8 mouse cellular contexts compared by ENCODE assay signal in genomic region chr8:105604804-105605381, GRCm38 (mm10). TPM values are rescaled to one million over a fixed set of nuclear protein-coding genes. Genes with fewer than 3 reads are reported as not detected.
DNase-seq lines count a peak whose midpoint lies in the region; ATAC-seq and TF ChIP-seq lines count a peak whose summit lies in the region.

Ripor1 (plus strand) TSS chr8:105605255.

- peak within 1 kb of the TSS; percentile 82 for H3K4me3 ChIP-seq in bone marrow macrophage, adult 2 months (ENCODE audit: insufficient read depth, low read length)
- peak within 1 kb of the TSS; percentile 67 for H3K4me3 ChIP-seq in heart, embryonic 11.5 days (ENCODE audit: low read depth, low read length)
- H3K4me3 ChIP-seq in kidney, embryonic 15.5 days (replicated peaks): peak within 1 kb of the TSS; percentile 81
- peak within 1 kb of the TSS; percentile 76 for H3K4me3 ChIP-seq in liver, embryonic 13.5 days (replicated peaks)
- peak within 1 kb of the TSS; percentile 77 for H3K4me3 ChIP-seq in stomach, postnatal 0 days (ENCODE audit: low read depth, low read length)

- peaks cover 29% of the 10 kb centered on the region for H3K4me1 ChIP-seq in bone marrow macrophage, adult 2 months (ENCODE audit: control insufficient read depth, insufficient read depth, low read length)
- peaks cover 22% of the 10 kb centered on the region for H3K4me1 ChIP-seq in heart, embryonic 11.5 days (ENCODE audit: control insufficient read depth, insufficient read depth, low read length)
- peaks cover 47% of the 10 kb centered on the region for H3K4me1 ChIP-seq in kidney, embryonic 15.5 days
- H3K4me1 ChIP-seq in liver, embryonic 13.5 days (replicated peaks): peaks cover 60% of the 10 kb centered on the region
- H3K4me1 ChIP-seq in stomach, postnatal 0 days (replicated peaks; ENCODE audit: control insufficient read depth, insufficient read depth): no peaks in the 10 kb centered on the region

- no peaks in the 10 kb centered on the region for H3K36me3 ChIP-seq in heart, embryonic 11.5 days (ENCODE audit: control insufficient read depth, insufficient read depth, low read length)
- no peaks in the 10 kb centered on the region for H3K36me3 ChIP-seq in kidney, embryonic 15.5 days
- H3K36me3 ChIP-seq in liver, embryonic 13.5 days: no peaks in the 10 kb centered on the region
- no peaks in the 10 kb centered on the region for H3K36me3 ChIP-seq in stomach, postnatal 0 days (ENCODE audit: control insufficient read depth, insufficient read depth, low read length)

- peak within 1 kb of the TSS; percentile 51 for H3K27ac ChIP-seq in bone marrow macrophage, adult 2 months (ENCODE audit: insufficient read depth, low read depth, low read length)
- peak within 1 kb of the TSS; percentile 94 for H3K27ac ChIP-seq in heart, embryonic 11.5 days (ENCODE audit: low read depth, low read length)
- peak within 1 kb of the TSS; percentile 95 for H3K27ac ChIP-seq in kidney, embryonic 15.5 days
- peak within 1 kb of the TSS; percentile 86 for H3K27ac ChIP-seq in liver, embryonic 13.5 days
- peak within 1 kb of the TSS; percentile 92 for H3K27ac ChIP-seq in stomach, postnatal 0 days (replicated peaks)

- no peak for TF ChIP-seq CTCF in bone marrow macrophage, adult 2 months (IDR thresholded peaks at IDR 0.05; ENCODE audit: low read depth, low read length)
- peak; percentile 69 for TF ChIP-seq CTCF in stomach, postnatal 0 days (IDR thresholded peaks at IDR 0.05; ENCODE audit: low read depth)

- TF ChIP-seq POLR2A in bone marrow macrophage, adult 2 months (IDR thresholded peaks at IDR 0.05; ENCODE audit: borderline replicate concordance, low read depth, low read length): no peak

- no peak for TF ChIP-seq EP300 in stomach, postnatal 0 days (optimal IDR thresholded peaks at IDR 0.05)

- H3K9me3 ChIP-seq in heart, embryonic 11.5 days (replicated peaks; ENCODE audit: control insufficient read depth, low read length): no peaks in the 10 kb centered on the region
- H3K9me3 ChIP-seq in kidney, embryonic 15.5 days (replicated peaks): no peaks in the 10 kb centered on the region
- H3K9me3 ChIP-seq in liver, embryonic 13.5 days (replicated peaks): no peaks in the 10 kb centered on the region
- no peaks in the 10 kb centered on the region for H3K9me3 ChIP-seq in stomach, postnatal 0 days (ENCODE audit: control insufficient read depth, low read length)

- peak within 1 kb of the TSS; percentile 81 for H3K4me2 ChIP-seq in heart, embryonic 11.5 days
- H3K4me2 ChIP-seq in kidney, embryonic 15.5 days: peak within 1 kb of the TSS; percentile 83
- H3K4me2 ChIP-seq in liver, embryonic 13.5 days: peak within 1 kb of the TSS; percentile 98
- H3K4me2 ChIP-seq in stomach, postnatal 0 days (replicated peaks; ENCODE audit: low read depth): peak within 1 kb of the TSS; percentile 86

- ATAC-seq in CD4-positive, CD25-positive, alpha-beta regulatory T cell, adult 4 months: peak; percentile 76
- ATAC-seq in erythroblast, adult 5-6 weeks (replicated peaks; ENCODE audit: low FRiP score, poor library complexity, severe bottlenecking): peak; percentile 67
- peak; percentile 75 for ATAC-seq in heart, embryonic 11.5 days (replicated peaks; ENCODE audit: insufficient number of reproducible peaks, low FRiP score, low TSS enrichment)
- ATAC-seq in kidney, embryonic 15.5 days (replicated peaks; ENCODE audit: low FRiP score): peak; percentile 76
- ATAC-seq in liver, embryonic 13.5 days (ENCODE audit: low read depth): peak; percentile 75
- ATAC-seq in stomach, postnatal 0 days (ENCODE audit: low FRiP score, low TSS enrichment): peak; percentile 83

- peak; percentile 66 for DNase-seq in liver, embryonic 13.5 days
- DNase-seq in natural killer cell, adult 2 months (ENCODE audit: low spot score in 2 of 2): peak; percentile 54 to 71
- DNase-seq in stomach, postnatal 0 days (ENCODE audit: low spot score): peak; percentile 89

- no peaks in the 10 kb centered on the region for H3K27me3 ChIP-seq in heart, embryonic 11.5 days (ENCODE audit: control insufficient read depth, insufficient read depth, low read length)
- H3K27me3 ChIP-seq in kidney, embryonic 15.5 days: no peaks in the 10 kb centered on the region
- 0 out of 2 replicates have a peak, but pooled peaks cover 5% of the 10 kb centered on the region for H3K27me3 ChIP-seq in liver, embryonic 13.5 days
- no peaks in the 10 kb centered on the region for H3K27me3 ChIP-seq in stomach, postnatal 0 days (ENCODE audit: control insufficient read depth, insufficient read depth, low read length)

- H3K9ac ChIP-seq in heart, embryonic 11.5 days (ENCODE audit: low read depth, low read length): peak within 1 kb of the TSS; percentile 84
- peak within 1 kb of the TSS; percentile 89 for H3K9ac ChIP-seq in kidney, embryonic 15.5 days
- H3K9ac ChIP-seq in liver, embryonic 13.5 days: peak within 1 kb of the TSS; percentile 86
- peak within 1 kb of the TSS; percentile 87 for H3K9ac ChIP-seq in stomach, postnatal 0 days (ENCODE audit: low read length)

- under 1% methylated on average over 32 of the region's 42 CpGs for WGBS in heart, embryonic 11.5 days (ENCODE audit: insufficient replicate concordance)
- 0% methylated on average over 41 of the region's 42 CpGs for WGBS in kidney, embryonic 15.5 days
- under 1% methylated on average over 36 of the region's 42 CpGs for WGBS in liver, embryonic 13.5 days (ENCODE audit: insufficient replicate concordance)
- WGBS in stomach, postnatal 0 days: under 1% methylated on average over 32 of the region's 42 CpGs

RNA-seq across cellular contexts. Expression of gene Ripor1, which starts in this region (rescaled TPM):
- polyA plus RNA-seq in CD4-positive, CD25-positive, alpha-beta regulatory T cell, adult 4 months (2017; shearing (Covaris generic)): 10 to 100 TPM in 1 of 2 experiments, 1 to 10 TPM in 1; 7.8 to 12.6 TPM
- polyA plus RNA-seq in bone marrow macrophage, adult 2 months (2012; ENCODE audit: insufficient read depth, insufficient read length, missing spikeins): 15.5 and 17.9 TPM in 2 replicates
- total RNA-seq in erythroblast, adult 5-6 weeks (2015; ENCODE audit: low replicate concordance): 16.3 and 17.6 TPM in 2 replicates
- total RNA-seq in erythroblast, adult 5-6 weeks (2017; ENCODE audit: low replicate concordance): 1.7 and 2.6 TPM in 2 replicates
- polyA plus RNA-seq in heart, embryonic 11.5 days (2014; fragmentation: Nextera tagmentation; extraction: Ambion mirVana): 23.6 and 27.9 TPM in 2 replicates
- polyA plus RNA-seq in kidney, embryonic 15.5 days (2015; fragmentation: Nextera tagmentation; extraction: Ambion mirVana): 33.3 and 39.5 TPM in 2 replicates
- polyA plus RNA-seq in liver, embryonic 13.5 days (2015; fragmentation: Nextera tagmentation; extraction: Ambion mirVana): 7.2 and 9.0 TPM in 2 replicates
- polyA plus RNA-seq in stomach, postnatal 0 days (2015; fragmentation: Nextera tagmentation; extraction: Ambion mirVana): 8.9 and 9.3 TPM in 2 replicates

Comparison
In these comparisons a context has a peak if more than half of its experiments do, and no peak if none do; other contexts are left out.
1. Peak in every context shown above with its lines: DNase-seq, ATAC-seq, H3K4me3 ChIP-seq and H3K27ac ChIP-seq.